Mouse (Mus musculus) spleen, adult 2 months (tissue): ENCODE data around the gene Bri3. TPM values are rescaled to one million over a fixed set of nuclear protein-coding genes. Genes with fewer than 3 reads are reported as not detected.

Experiments
- DNase-seq, 2 experiments: peaks; one replicate each; pipeline versions ENCODE4 v3.0.0 to v3.0.0-alpha.2; 2012 to 2021; ENCODE audit warnings: low spot score in 2 of 2, low read depth in 1 of 2
- H3K27ac ChIP-seq: fragments of 200-500 bp; 2 replicates; pipeline ENCODE4 v1.5.1; 2012; ENCODE audit warnings: low read length, inconsistent platforms; ENCODE audit not compliant: insufficient read depth
- H3K27me3 ChIP-seq: fragments of 200-500 bp; 2 replicates; pipeline ENCODE4 v1.6.1; 2012; ENCODE audit warnings: mild to moderate bottlenecking, moderate library complexity, low read length, inconsistent platforms; ENCODE audit not compliant: control insufficient read depth, insufficient read depth
- H3K36me3 ChIP-seq: fragments of 200-500 bp; 2 replicates; pipeline ENCODE4 v1.6.1; 2012; ENCODE audit warnings: mild to moderate bottlenecking, low read length, inconsistent platforms; ENCODE audit not compliant: control insufficient read depth, insufficient read depth
- H3K4me1 ChIP-seq: fragments of 200-500 bp; 2 replicates; pipeline ENCODE4 v1.6.1; 2011; ENCODE audit warnings: inconsistent platforms; ENCODE audit not compliant: control insufficient read depth, insufficient read depth, insufficient read length
- H3K4me3 ChIP-seq: fragments of 200-500 bp; 2 replicates; pipeline ENCODE4 v1.5.1; 2011; ENCODE audit warnings: mild to moderate bottlenecking, inconsistent platforms; ENCODE audit not compliant: insufficient read depth, insufficient read length; ENCODE audit errors: extremely low read depth
- CTCF ChIP-seq: fragments of 200-500 bp; IDR thresholded peaks from 2 replicates; pipeline ENCODE4 v1.5.1; 2011; ENCODE audit warnings: mild to moderate bottlenecking, inconsistent platforms; ENCODE audit not compliant: insufficient read depth, insufficient read length, insufficient replicate concordance; ENCODE audit errors: extremely low read depth
- POLR2A ChIP-seq: fragments of 200-500 bp; IDR thresholded peaks from 2 replicates; pipeline ENCODE4 v1.6.1; 2011; ENCODE audit warnings: low read depth, low read length, inconsistent platforms
- WGBS: fragments of 180-500 bp; shearing (Covaris S2); methylation state at CpG from one replicate; pipeline ENCODE4 v1.1.7; 2018; 5-methylcytosine and 5-hydroxymethylcytosine counted together
- polyA plus RNA-seq: library from polyadenylated mRNA; depleted of rRNA; stranded (reverse); fragments of >200 nt; gene quantifications from 2 replicates; pipeline ENCODE4 v1.2.3, GENCODE M21; 2012

The Bri3 gene
- polyA plus RNA-seq, 1 experiment, result 50.2 TPM

- Histone ChIP-seq H3K4me3 (no peak overlapping the region), H3K27ac (no peak overlapping the region), H3K4me1 (peaks cover 8% of the 10 kb centered on the region; the same call in 1 of the 2 replicates), H3K36me3 (no peaks in the 10 kb centered on the region), H3K27me3 (no peaks in the 10 kb centered on the region)
- DNase-seq, result no peak
- TF ChIP-seq CTCF, result no peak
- no peak for TF ChIP-seq POLR2A
- WGBS, result 82% methylated on average over 10 of the region's 10 CpGs
These were observed 3.1 kb downstream of the Bri3 start for GRCm38 (mm10) chr5:144247307-144247706.

GRCm38 (mm10) chr5:144247906-144248585 lies 3.8 kb downstream of the Bri3 start:
- TF ChIP-seq POLR2A, result no peak
- WGBS, result 33% methylated on average over 10 of the region's 10 CpGs
- H3K27me3 ChIP-seq, result no peaks in the 10 kb centered on the region
- H3K27ac ChIP-seq, result no peak overlapping the region; the same call in 1 of the 2 replicates
- no peaks in the 10 kb centered on the region for H3K36me3 ChIP-seq
- DNase-seq, result no peak
- H3K4me3 ChIP-seq, result no peak overlapping the region
- peaks cover 10% of the 10 kb centered on the region; the same call in 1 of the 2 replicates for H3K4me1 ChIP-seq

GRCm38 (mm10) chr5:144249871-144250270 lies 5.6 kb downstream of the Bri3 start:
- 76% methylated on average over 3 of the region's 3 CpGs for WGBS
- H3K36me3 ChIP-seq, result no peaks in the 10 kb centered on the region
- H3K4me3 ChIP-seq, result no peak overlapping the region
- no peaks in the 10 kb centered on the region for H3K27me3 ChIP-seq
- H3K4me1 ChIP-seq, result peaks cover 13% of the 10 kb centered on the region; the same call in 1 of the 2 replicates
- TF ChIP-seq POLR2A (no peak), CTCF (peak; percentile 15; the same call in 1 of the 2 replicates)
- H3K27ac ChIP-seq, result no peak overlapping the region
- no peak for DNase-seq

GRCm38 (mm10) chr5:144251876-144252577 lies 7.8 kb downstream of the Bri3 start:
- Histone ChIP-seq H3K4me1 (peaks cover 24% of the 10 kb centered on the region; the same call in 1 of the 2 replicates), H3K36me3 (no peaks in the 10 kb centered on the region), H3K4me3 (no peak overlapping the region), H3K27ac (peak overlapping the region; percentile 21; the same call in 1 of the 2 replicates), H3K27me3 (no peaks in the 10 kb centered on the region)
- TF ChIP-seq POLR2A (no peak), CTCF (no peak)
- DNase-seq, result peak in 1 of 2 experiments; percentile 22
- 32% methylated on average over 13 of the region's 13 CpGs for WGBS

GRCm38 (mm10) chr5:144253212-144253611 lies 9.0 kb downstream of the Bri3 start:
- no peaks in the 10 kb centered on the region for H3K27me3 ChIP-seq
- no peak overlapping the region for H3K4me3 ChIP-seq
- no peak overlapping the region for H3K27ac ChIP-seq
- H3K4me1 ChIP-seq, result peaks cover 24% of the 10 kb centered on the region; the same call in 1 of the 2 replicates
- WGBS, result 68% methylated on average over 4 of the region's 4 CpGs
- no peak for DNase-seq
- TF ChIP-seq POLR2A (no peak), CTCF (no peak)
- no peaks in the 10 kb centered on the region for H3K36me3 ChIP-seq

- Histone ChIP-seq H3K27ac (peak overlapping the region; percentile 61), H3K27me3 (no peaks in the 10 kb centered on the region), H3K36me3 (no peaks in the 10 kb centered on the region), H3K4me3 (peak overlapping the region; percentile 40), H3K4me1 (peaks cover 24% of the 10 kb centered on the region; the same call in 1 of the 2 replicates)
- 45% methylated on average over 16 of the region's 16 CpGs for WGBS
- DNase-seq, result peak; percentile 37 to 59
- TF ChIP-seq CTCF (no peak), POLR2A (no peak; the same call in 1 of the 2 replicates)
These were observed 10.0 kb downstream of the Bri3 start for GRCm38 (mm10) chr5:144254122-144254810.
